Mouse (Mus musculus) erythroblast, embryonic 14.5 days (primary cell): ENCODE measurements at regions not wholly inside any gene's neighbourhood (a gene's known extent, or its start where the extent isn't known, plus 50 kb on each side); places are given as distances from the start of the nearest gene placed in this dataset.

Experiments used
- H3K27me3 ChIP-seq: 2 replicates; pipeline ENCODE4 v1.6.1; 2012; ENCODE audit warnings: inconsistent platforms; ENCODE audit not compliant: control insufficient read depth
- H3K36me3 ChIP-seq: 2 replicates; pipeline ENCODE4 v1.6.1; 2012; ENCODE audit warnings: mild to moderate bottlenecking, inconsistent platforms; ENCODE audit not compliant: control insufficient read depth
- H3K4me1 ChIP-seq: 2 replicates; pipeline ENCODE4 v1.6.1; 2012; ENCODE audit warnings: inconsistent platforms; ENCODE audit not compliant: control insufficient read depth
- H3K4me3 ChIP-seq: replicated peaks from 2 replicates; pipeline ENCODE3; 2012; ENCODE audit warnings: moderate library complexity, mild to moderate bottlenecking, inconsistent platforms
- H3K9me3 ChIP-seq: 2 replicates; pipeline ENCODE4 v1.6.1; 2012; ENCODE audit warnings: low read length, inconsistent platforms, mixed read lengths; ENCODE audit not compliant: control insufficient read depth
- GATA1 ChIP-seq: IDR thresholded peaks from 2 replicates; pipeline ENCODE4 v1.6.1; 2012; ENCODE audit warnings: low read length, inconsistent platforms, mixed read lengths
- TAL1 ChIP-seq: IDR thresholded peaks from 3 replicates; pipeline ENCODE4 v1.6.1; 2012; ENCODE audit warnings: low read length, inconsistent platforms, mixed read lengths

GRCm38 (mm10) chr6:31330868-31331267, 67.7 kb upstream of the Mkln1 start:
- H3K36me3 ChIP-seq, result no peaks in the 10 kb centered on the region
- TF ChIP-seq TAL1 (no peak), GATA1 (no peak)
- no peaks in the 10 kb centered on the region for H3K4me1 ChIP-seq
- no peaks in the 10 kb centered on the region for H3K9me3 ChIP-seq
- H3K4me3 ChIP-seq, result no peak overlapping the region
- no peaks in the 10 kb centered on the region for H3K27me3 ChIP-seq

GRCm38 (mm10) chr6:31332254-31332653, 66.3 kb upstream of the Mkln1 start:
- Histone ChIP-seq H3K36me3 (no peaks in the 10 kb centered on the region), H3K27me3 (no peaks in the 10 kb centered on the region), H3K4me1 (no peaks in the 10 kb centered on the region), H3K9me3 (no peaks in the 10 kb centered on the region), H3K4me3 (no peak overlapping the region)
- no peak for TF ChIP-seq GATA1
- no peak for TF ChIP-seq TAL1

GRCm38 (mm10) chr6:31332714-31333113, 65.8 kb upstream of the Mkln1 start:
- H3K36me3 ChIP-seq, result no peaks in the 10 kb centered on the region
- H3K9me3 ChIP-seq, result no peaks in the 10 kb centered on the region
- H3K27me3 ChIP-seq, result no peaks in the 10 kb centered on the region
- TF ChIP-seq GATA1 (no peak), TAL1 (no peak)
- no peaks in the 10 kb centered on the region for H3K4me1 ChIP-seq
- no peak overlapping the region for H3K4me3 ChIP-seq

- Histone ChIP-seq H3K36me3 (no peaks in the 10 kb centered on the region), H3K9me3 (no peaks in the 10 kb centered on the region), H3K4me3 (no peak overlapping the region), H3K27me3 (no peaks in the 10 kb centered on the region), H3K4me1 (no peaks in the 10 kb centered on the region)
- TF ChIP-seq GATA1 (no peak), TAL1 (no peak)
Observed at GRCm38 (mm10) chr6:31333228-31333922, 65.2 kb upstream of the Mkln1 start.

DNA sequence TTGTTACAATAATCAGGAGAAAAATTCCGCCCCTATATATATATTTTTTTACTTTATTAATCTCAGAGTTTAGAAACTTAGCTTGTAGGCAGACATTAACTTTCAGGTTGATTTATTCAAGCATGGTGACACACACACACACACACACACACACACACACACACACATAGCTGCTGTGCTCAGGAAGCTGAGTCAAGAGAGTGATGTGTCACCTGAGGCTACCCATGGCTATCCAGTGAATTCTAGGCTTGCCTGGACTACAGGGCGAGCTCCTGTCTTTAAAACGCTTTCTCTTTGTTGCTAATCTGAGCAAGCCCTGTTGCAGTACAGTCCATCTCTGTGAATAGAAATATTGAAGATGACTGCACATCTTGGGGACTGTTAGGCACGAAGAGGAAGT, 64.4 kb upstream of the Mkln1 start:
- no peaks in the 10 kb centered on the region for H3K27me3 ChIP-seq
- no peaks in the 10 kb centered on the region for H3K36me3 ChIP-seq
- no peaks in the 10 kb centered on the region for H3K9me3 ChIP-seq
- no peak overlapping the region for H3K4me3 ChIP-seq
- TF ChIP-seq TAL1 (no peak), GATA1 (no peak)
- H3K4me1 ChIP-seq, result no peaks in the 10 kb centered on the region

- Histone ChIP-seq H3K4me1 (no peaks in the 10 kb centered on the region), H3K36me3 (no peaks in the 10 kb centered on the region), H3K27me3 (no peaks in the 10 kb centered on the region), H3K9me3 (no peaks in the 10 kb centered on the region), H3K4me3 (no peak overlapping the region)
- TF ChIP-seq GATA1 (no peak), TAL1 (no peak)
Observed at GRCm38 (mm10) chr6:31339122-31339947, 59.2 kb upstream of the Mkln1 start.

DNA sequence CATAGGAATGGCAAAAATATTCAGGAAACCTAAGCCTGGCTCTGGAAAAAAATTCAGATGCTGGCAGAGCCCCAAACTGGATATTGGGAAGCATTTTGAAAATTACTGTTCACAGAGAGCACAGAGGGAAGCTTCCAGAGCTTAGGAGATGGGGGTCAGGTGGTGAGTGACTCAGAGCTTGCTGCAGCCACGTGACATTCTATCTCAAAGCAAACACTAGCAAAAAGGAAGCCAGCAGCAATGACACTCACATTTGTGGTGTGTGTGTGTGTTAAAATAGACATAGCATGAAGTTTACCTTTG, 58.6 kb upstream of the Mkln1 start:
- Histone ChIP-seq H3K4me1 (no peaks in the 10 kb centered on the region), H3K4me3 (no peak overlapping the region), H3K36me3 (no peaks in the 10 kb centered on the region), H3K27me3 (no peaks in the 10 kb centered on the region), H3K9me3 (no peaks in the 10 kb centered on the region)
- TF ChIP-seq TAL1, result no peak
- TF ChIP-seq GATA1, result no peak

DNA sequence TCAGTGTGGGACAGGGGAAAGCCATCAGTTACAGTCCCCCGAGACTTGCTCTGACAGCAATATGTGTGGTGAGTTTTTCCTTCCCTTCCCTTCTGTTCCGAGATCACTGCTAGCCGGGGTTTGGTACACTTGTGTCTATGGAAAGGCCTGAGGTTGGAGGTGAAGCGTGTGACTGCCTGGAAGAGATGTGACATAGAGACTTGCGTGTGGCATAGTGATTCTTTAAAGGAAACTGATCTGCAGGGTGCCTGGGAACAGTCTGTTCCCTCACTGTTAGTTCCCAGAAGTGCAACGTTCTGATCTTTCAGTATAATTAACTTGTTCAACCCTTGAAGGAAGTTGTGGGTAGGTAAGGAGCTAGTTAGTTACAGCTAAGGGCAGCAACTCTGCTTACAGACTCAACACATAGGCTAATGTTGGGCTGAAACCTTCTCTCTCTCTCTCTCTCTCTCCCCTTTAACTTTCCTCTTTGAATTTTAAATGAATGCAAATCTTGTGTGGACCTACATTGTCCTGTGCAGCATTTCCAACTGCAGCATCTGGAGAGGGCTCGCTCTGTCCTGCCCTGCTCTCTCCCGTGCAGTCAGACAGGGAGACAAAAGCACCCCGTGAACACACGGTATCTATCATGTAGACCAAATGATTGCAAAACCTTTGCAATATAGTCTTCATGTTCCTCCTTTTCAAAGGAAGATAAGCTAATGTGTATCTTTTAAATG, 53.0 kb upstream of the Mkln1 start:
- Histone ChIP-seq H3K27me3 (no peaks in the 10 kb centered on the region; the same call in 1 of the 2 replicates), H3K4me1 (no peaks in the 10 kb centered on the region), H3K4me3 (no peak overlapping the region), H3K36me3 (no peaks in the 10 kb centered on the region), H3K9me3 (no peaks in the 10 kb centered on the region)
- no peak for TF ChIP-seq TAL1
- TF ChIP-seq GATA1, result no peak

GRCm38 (mm10) chr6:31348333-31348732, 50.2 kb upstream of the Mkln1 start:
- H3K9me3 ChIP-seq, result no peaks in the 10 kb centered on the region
- no peaks in the 10 kb centered on the region for H3K4me1 ChIP-seq
- no peak overlapping the region for H3K4me3 ChIP-seq
- H3K27me3 ChIP-seq, result no peaks in the 10 kb centered on the region; the same call in 1 of the 2 replicates
- H3K36me3 ChIP-seq, result no peaks in the 10 kb centered on the region
- TF ChIP-seq GATA1 (no peak), TAL1 (no peak)
